Mouse (Mus musculus): ENCODE measurements around the gene Cyp3a44. TPM values are rescaled to one million over a fixed set of nuclear protein-coding genes. Genes with fewer than 3 reads are reported as not detected.
"Not testable (repeated sequence)": the region's sequence is repeated elsewhere in the genome, so short reads cannot be mapped to it uniquely, and the experiment has no call there.

Gene Cyp3a44
- not detected for total RNA-seq (2021)
- long read RNA-seq, experiment 1 = 0 reads
- long read RNA-seq, experiment 2 = 0 reads

DNA sequence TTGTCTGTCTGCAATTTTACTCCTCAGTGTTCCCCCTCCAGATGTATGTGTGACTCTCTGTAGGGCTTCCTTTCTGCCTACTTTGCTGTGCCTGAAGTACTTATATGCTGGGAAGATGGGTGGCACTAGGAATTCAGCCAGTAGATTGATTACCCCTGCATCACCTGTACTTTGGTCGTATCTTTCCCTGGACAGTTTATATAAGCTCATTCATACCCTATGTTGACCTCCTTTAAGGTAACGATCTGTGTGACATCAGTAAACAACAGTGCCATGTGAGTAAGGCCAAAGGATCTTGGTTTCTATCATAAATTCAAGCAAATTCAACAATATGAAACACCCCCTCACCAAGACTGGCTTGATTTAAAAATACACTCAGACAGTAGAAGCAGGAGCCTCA, at the start of gene Cyp3a44:
TSS of gene Cyp3a44 (minus strand) at position 79 of the 400 bp plus-strand sequence.
- DNase-seq (ENCODE audit: low spot score) = not testable (repeated sequence)

DNA sequence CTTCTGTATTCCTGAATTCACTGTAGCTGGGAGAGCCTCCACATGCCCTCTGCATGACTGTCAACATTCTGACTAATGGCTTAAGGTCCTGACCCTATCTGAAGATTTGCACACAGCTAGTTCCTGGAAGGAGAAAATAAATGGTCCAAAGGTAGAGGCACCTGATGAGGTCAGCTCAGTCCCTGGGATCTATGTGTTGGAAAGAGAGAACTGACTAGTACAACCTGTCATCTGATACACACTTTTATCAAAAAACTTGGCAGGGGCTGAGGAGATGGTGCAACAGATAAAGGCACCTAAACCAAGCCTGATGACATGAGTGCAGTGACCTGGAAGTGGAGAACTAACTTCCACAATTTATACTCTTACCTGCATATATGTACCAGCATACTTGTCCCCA, 5.4 kb downstream of the Cyp3a44 start:
- DNase-seq (ENCODE audit: low spot score) = not testable (repeated sequence)

DNA sequence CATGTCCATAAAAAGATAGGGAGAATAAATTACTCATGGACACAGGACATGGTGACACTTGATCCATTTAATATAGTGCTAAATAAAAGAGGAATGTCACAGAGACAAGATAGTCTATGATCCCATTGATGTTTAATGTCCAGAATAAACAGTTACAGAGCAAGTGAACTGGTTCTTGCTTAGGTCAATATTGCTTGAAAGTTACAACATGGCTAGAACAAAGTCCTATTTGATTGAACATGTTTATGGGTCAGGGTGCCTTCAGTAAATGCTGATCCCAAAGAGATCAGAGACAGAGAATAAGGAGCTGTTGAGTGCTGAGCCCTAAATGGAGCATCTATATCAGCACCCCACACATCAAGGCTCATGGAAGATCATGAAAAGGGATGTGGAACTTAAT, 12.4 kb downstream of the Cyp3a44 start:
- not testable (repeated sequence) for DNase-seq (ENCODE audit: low spot score)

DNA sequence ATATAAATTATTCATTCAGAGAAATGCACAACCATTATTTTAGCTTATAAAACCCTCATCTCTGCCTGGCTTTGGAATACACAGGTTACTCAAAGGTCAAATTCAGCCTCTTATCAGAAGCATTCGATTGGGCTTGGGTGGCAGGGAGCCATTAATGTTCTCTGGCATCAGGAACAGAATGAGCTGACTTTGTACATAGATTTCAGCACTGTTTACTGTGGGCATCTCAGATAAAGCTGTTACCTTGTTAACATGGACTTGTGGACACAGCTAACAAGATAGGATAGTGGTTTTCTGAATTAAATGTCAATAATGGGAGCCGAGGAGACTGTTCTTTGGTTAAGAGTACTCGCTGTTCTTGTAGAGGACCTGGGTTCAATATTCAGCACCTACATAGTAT, 68.2 kb downstream of the Cyp3a44 start:
- not testable (repeated sequence) for DNase-seq (ENCODE audit: low spot score)

Other genes with a start within 250 kb of the Cyp3a44 start
- gene Cyp3a41b, start 221.1 kb downstream of the Cyp3a44 start, total RNA-seq (2021) = not detected
- gene Cyp3a41a, start 85.7 kb downstream of the Cyp3a44 start, total RNA-seq (2021) = not detected
- under 1 TPM in 1 of 2 experiments, not detected in 1; 0.83 TPM for gene Cyp3a11, start 74.1 kb upstream of the Cyp3a44 start, total RNA-seq (2021)
- under 1 TPM in 1 of 2 experiments, not detected in 1; 0.43 TPM for gene Cyp3a25, start 203.7 kb upstream of the Cyp3a44 start, total RNA-seq (2021)